Mouse (Mus musculus): ENCODE measurements at regions not wholly inside any gene's neighbourhood (a gene's known extent, or its start where the extent isn't known, plus 50 kb on each side); places are given as distances from the start of the nearest gene placed in this dataset.
"Not testable (repeated sequence)": the region's sequence is repeated elsewhere in the genome, so short reads cannot be mapped to it uniquely, and the experiment has no call there.

DNA sequence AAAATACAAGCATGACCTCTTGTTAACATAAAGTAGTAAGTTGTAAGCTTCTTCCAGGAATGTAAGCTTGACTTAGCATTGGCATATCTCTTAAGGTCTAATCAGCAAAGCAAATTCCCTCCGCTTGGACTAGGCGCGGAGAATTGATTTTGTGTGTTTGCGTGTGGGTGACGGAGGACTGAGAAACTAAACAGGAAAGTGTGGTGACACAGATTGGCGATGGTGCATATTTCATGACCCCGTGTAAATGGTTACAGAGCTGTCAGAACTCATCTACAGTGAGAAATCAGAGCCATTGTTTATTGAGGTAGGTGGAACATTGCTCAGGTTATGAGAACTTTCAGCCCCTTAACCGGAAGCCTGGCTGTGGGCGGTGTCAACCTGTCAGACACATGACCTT is 78.8 kb upstream of the Mocs1 start:
- TF ChIP-seq CTCF (IDR thresholded peaks at IDR 0.05; ENCODE audit: extremely low read depth, insufficient read depth, low read length): no peak
- TF ChIP-seq POLR2A (IDR thresholded peaks at IDR 0.05; ENCODE audit: extremely low read depth, insufficient read depth, low read length): no peak
- Histone ChIP-seq H3K4me1 (ENCODE audit: control insufficient read depth, insufficient read depth, low read length) (peaks cover 6% of the 10 kb centered on the region), H3K4me3 (ENCODE audit: insufficient read depth, low read length) (no peak overlapping the region), H3K27ac (ENCODE audit: insufficient read depth, low read length) (no peak overlapping the region)

DNA sequence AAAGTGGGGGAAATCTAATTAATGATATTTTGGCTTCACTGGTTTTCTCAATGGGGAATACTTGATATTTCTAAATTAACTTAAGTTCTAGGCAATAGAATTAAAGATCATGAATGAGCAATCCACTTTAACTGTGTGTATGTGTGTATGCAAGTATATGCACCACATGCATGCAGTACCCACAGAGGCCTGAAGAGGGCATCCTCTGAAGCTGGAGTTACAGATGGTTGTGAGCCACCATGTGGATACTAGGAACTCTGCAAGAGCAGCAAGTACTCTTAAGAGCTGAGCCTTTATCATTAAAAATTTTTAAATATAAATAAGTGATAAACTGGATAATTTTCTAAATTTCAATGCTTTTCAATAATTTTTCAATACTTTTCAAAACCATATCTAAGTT is 69.0 kb upstream of the Mocs1 start:
- H3K4me1 ChIP-seq (ENCODE audit: control insufficient read depth, insufficient read depth, low read length): no peaks in the 10 kb centered on the region
- TF ChIP-seq CTCF (IDR thresholded peaks at IDR 0.05; ENCODE audit: extremely low read depth, insufficient read depth, low read length) (0 out of 2 replicates have a peak, but pooled peaks have one; percentile 19), POLR2A (IDR thresholded peaks at IDR 0.05; ENCODE audit: extremely low read depth, insufficient read depth, low read length) (no peak)
- no peak overlapping the region for H3K27ac ChIP-seq (ENCODE audit: insufficient read depth, low read length)
- no peak overlapping the region for H3K4me3 ChIP-seq (ENCODE audit: insufficient read depth, low read length)

DNA sequence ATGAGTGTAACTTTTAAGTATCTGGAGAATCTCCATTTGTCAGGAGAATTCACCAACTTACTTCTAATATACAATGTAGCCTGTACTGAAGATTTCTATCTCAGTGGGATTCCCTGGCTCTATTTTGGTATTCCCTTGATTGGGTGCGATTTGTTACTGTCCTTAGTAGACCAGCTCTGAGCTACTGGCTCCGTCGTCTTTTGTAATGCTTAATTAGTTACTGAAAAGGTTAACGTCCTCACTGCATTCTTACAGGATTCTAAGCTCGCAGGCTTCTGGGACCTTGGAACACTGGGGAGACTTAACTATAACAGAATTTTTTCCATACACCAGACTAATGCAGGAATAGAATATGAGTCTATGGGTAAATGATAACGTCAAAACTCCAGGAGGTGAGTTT is 67.9 kb upstream of the Mocs1 start:
- not testable (repeated sequence) for H3K4me3 ChIP-seq (ENCODE audit: insufficient read depth, low read length); H3K4me1 ChIP-seq (ENCODE audit: control insufficient read depth, insufficient read depth, low read length); H3K27ac ChIP-seq (ENCODE audit: insufficient read depth, low read length)

DNA sequence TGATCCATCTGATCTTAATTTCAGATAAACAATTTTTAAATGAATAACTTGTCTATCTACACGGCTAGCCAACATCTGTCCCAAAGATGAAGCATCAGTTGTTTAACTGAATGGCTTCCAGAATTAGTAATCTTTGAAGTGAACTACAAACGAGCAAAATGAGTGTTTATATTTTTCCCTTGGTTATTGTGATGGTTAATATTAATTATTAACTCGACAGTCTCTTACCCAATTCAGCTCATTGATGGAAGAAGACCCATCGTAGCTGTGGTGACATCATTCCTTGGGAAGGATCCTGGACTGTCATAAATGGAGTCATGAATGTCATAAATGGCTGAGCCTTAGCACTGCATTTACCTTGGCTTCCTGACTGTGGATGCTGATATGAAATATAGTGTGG is 60.4 kb upstream of the Mocs1 start:
- Histone ChIP-seq H3K4me3 (ENCODE audit: insufficient read depth, low read length) (no peak overlapping the region), H3K4me1 (ENCODE audit: control insufficient read depth, insufficient read depth, low read length) (no peaks in the 10 kb centered on the region), H3K27ac (ENCODE audit: insufficient read depth, low read length) (no peak overlapping the region)
- TF ChIP-seq POLR2A (IDR thresholded peaks at IDR 0.05; ENCODE audit: extremely low read depth, insufficient read depth, low read length) (no peak), CTCF (IDR thresholded peaks at IDR 0.05; ENCODE audit: extremely low read depth, insufficient read depth, low read length) (no peak)

DNA sequence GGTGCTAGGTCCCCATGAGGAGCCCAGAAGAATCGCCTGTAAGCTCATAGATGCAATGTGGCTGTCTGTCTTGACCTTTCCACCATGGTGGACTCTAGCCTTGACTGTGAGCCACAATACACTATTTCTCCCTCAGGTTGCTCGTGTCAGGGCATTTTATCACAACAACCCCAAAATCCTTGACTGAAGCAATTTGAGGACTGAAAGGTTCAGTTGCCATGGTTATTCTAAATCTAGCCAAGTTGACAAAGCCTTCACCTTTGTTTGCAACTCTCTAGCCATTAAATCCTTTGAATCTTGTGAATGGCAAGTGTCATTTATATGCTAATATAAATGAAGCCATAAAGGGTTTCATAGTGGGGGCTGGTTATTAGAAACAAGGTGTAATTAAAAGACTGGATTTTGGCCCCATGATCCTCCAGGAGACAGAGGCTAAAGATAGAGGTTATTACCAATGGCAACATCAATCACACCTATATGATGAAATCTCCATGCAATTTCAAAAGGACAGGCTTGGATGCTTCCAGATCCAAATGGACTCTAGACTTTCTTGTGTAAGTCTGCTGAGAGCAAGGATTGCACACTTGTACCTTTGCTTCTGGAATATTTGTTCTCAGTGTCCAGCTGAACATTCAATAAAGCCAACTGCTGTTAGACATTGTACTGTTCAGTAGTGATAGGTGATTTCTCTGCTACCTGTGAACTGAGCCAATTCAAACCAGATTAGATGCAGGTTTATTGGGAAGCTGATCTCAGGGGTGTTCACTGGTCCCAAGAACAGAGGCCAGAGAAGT is 59.5 kb upstream of the Mocs1 start:
- Histone ChIP-seq H3K4me1 (ENCODE audit: control insufficient read depth, insufficient read depth, low read length) (no peaks in the 10 kb centered on the region), H3K27ac (ENCODE audit: insufficient read depth, low read length) (no peak overlapping the region), H3K4me3 (ENCODE audit: insufficient read depth, low read length) (no peak overlapping the region)
- TF ChIP-seq POLR2A (IDR thresholded peaks at IDR 0.05; ENCODE audit: extremely low read depth, insufficient read depth, low read length) (no peak), CTCF (IDR thresholded peaks at IDR 0.05; ENCODE audit: extremely low read depth, insufficient read depth, low read length) (no peak)

DNA sequence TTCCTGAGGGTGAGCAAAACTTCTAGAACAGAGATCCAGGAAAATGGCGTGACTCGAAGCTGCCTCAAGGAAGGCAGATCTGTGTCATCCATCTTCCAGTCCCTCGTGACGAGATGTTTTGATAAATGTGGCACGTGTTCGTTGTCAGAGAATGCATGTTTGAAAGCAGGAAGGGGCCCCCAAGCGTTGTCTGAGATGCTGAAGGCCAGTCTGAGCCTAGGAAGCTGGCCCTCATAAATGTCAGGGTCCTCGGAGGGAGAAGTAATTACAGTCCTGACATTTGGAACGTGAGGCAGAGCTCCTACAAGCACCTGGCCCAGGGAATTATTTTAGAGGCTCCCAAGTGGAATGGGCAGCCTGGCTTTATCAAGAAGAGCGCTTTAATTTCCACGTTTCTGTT is 50.5 kb upstream of the Mocs1 start:
- Histone ChIP-seq H3K27ac (ENCODE audit: insufficient read depth, low read length) (no peak overlapping the region), H3K4me1 (ENCODE audit: control insufficient read depth, insufficient read depth, low read length) (no peaks in the 10 kb centered on the region), H3K4me3 (ENCODE audit: insufficient read depth, low read length) (no peak overlapping the region)
- TF ChIP-seq CTCF (IDR thresholded peaks at IDR 0.05; ENCODE audit: extremely low read depth, insufficient read depth, low read length) (no peak), POLR2A (IDR thresholded peaks at IDR 0.05; ENCODE audit: extremely low read depth, insufficient read depth, low read length) (no peak)
